Mouse (Mus musculus) hindbrain, embryonic 10.5 days (tissue): ENCODE measurements at regions not wholly inside any gene's neighbourhood (a gene's known extent, or its start where the extent isn't known, plus 50 kb on each side); places are given as distances from the start of the nearest gene placed in this dataset.

ENCODE experiments used
- DNase-seq: peaks from one replicate; pipeline ENCODE4 v3.0.0-alpha.2; 2017; ENCODE audit warnings: low spot score
- H3K27ac ChIP-seq: fragments of 300-500 bp; sonication (generic); 2 replicates; pipeline ENCODE4 v1.5.1; 2016; ENCODE audit warnings: mild to moderate bottlenecking, moderate library complexity
- H3K27me3 ChIP-seq: fragments of 300-500 bp; sonication (generic); 2 replicates; pipeline ENCODE4 v1.6.1; 2016; ENCODE audit warnings: mild to moderate bottlenecking; ENCODE audit not compliant: poor library complexity, insufficient read depth, severe bottlenecking
- H3K36me3 ChIP-seq: fragments of 300-500 bp; sonication (generic); 2 replicates; pipeline ENCODE4 v1.6.1; 2016; ENCODE audit warnings: mild to moderate bottlenecking, moderate library complexity
- H3K4me1 ChIP-seq: fragments of 300-500 bp; sonication (generic); replicated peaks from 2 replicates; pipeline ENCODE4 v1.6.1; 2016; ENCODE audit warnings: mild to moderate bottlenecking
- H3K4me3 ChIP-seq: fragments of 300-500 bp; sonication (generic); 2 replicates; pipeline ENCODE4 v1.5.1; 2016; ENCODE audit warnings: mild to moderate bottlenecking, moderate library complexity
- H3K9me3 ChIP-seq: fragments of 300-500 bp; sonication (generic); 2 replicates; pipeline ENCODE4 v1.6.1; 2016; ENCODE audit warnings: mild to moderate bottlenecking, moderate library complexity
- WGBS: fragments of 180-500 bp; shearing (Covaris S2); methylation state at CpG from one replicate; pipeline ENCODE4 v1.1.7; 2016; 5-methylcytosine and 5-hydroxymethylcytosine counted together

DNA sequence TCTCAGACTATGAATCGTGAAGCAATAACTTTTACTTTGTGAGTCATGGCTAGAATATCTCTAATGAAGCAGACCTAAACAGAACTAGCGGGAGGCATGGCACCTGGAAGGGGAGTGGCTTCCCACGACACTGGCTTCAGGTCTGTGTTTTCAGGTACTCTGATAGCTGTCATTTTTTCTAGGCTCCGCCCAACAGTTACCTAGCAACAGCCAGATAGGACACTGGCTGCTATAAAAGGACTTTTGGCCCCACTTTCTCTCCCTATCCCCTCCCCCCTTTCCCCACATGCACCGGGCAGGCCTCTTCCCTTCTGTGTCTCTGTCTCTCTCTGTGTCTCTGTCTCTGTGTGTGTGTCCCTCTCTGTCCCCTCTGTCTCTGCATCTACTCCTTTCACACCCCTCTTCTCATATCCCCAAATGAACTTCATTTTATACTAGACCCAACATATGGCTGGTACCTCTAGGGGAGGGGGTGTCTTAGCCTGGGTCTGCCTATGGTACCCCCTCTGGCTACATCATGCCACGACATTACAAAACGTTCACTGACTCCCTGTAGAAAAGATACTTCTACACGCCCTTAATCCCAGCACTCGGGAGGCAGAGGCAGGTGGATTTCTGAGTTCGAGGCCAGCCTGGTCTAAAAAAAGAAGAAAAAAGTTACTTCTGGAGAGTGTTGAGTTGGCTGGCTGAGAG, 132.3 kb downstream of the Pja2 start:
- DNase-seq = no peak
- Histone ChIP-seq H3K36me3 (no peaks in the 10 kb centered on the region), H3K27me3 (no peaks in the 10 kb centered on the region), H3K4me1 (peaks cover 7% of the 10 kb centered on the region; the same call in 1 of the 2 replicates), H3K27ac (no peak overlapping the region), H3K4me3 (no peak overlapping the region), H3K9me3 (no peaks in the 10 kb centered on the region)
- WGBS = 89% methylated on average over 10 of the region's 10 CpGs

DNA sequence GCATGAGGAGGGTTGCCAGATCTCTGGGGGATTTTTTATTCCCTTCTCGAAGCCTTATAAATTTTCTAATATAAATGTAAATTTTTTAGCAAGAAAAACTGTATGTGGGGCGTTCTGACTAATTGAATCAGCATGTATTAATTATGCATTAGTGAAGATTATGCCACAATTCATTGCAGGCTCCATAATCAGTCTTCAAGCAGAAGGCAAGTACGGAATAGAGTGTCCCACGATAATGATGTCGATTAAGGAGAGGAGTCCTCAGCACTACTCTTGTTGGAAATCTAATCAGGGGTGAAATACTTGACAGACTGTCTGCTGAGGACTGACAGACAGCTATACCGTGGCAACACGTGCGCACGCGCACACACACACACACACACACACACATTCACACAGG, 135.3 kb downstream of the Pja2 start:
- H3K4me1 ChIP-seq = 0 out of 2 replicates have a peak, but pooled peaks cover 2% of the 10 kb centered on the region
- DNase-seq = no peak
- no peaks in the 10 kb centered on the region for H3K36me3 ChIP-seq
- H3K4me3 ChIP-seq = no peak overlapping the region
- no peaks in the 10 kb centered on the region for H3K27me3 ChIP-seq
- H3K27ac ChIP-seq = no peak overlapping the region
- 88% methylated on average over 10 of the region's 10 CpGs for WGBS
- no peaks in the 10 kb centered on the region for H3K9me3 ChIP-seq

DNA sequence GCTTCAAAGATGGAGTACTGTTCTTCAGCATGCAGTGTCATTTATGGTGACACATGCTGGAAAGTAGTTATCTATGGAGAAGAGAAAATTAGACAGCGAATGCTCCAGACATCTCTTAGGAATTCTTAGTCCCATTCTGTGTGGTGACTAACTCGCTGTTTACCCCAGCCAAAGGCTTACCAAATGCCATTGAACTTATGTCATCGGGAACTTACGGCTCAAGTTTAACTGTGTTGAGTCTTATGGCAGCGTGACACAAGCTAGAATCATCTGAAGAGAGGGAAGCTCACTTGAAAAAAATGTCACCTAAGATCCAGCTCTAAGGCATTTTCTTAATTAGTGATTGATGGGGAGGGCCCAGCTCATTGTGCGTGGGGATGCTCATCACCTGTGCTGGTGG, 138.7 kb downstream of the Pja2 start:
- Histone ChIP-seq H3K9me3 (no peaks in the 10 kb centered on the region), H3K27me3 (no peaks in the 10 kb centered on the region), H3K4me1 (no peaks in the 10 kb centered on the region), H3K4me3 (no peak overlapping the region), H3K27ac (no peak overlapping the region), H3K36me3 (no peaks in the 10 kb centered on the region)
- 92% methylated on average over 6 of the region's 6 CpGs for WGBS
- no peak for DNase-seq
